Mouse (Mus musculus): ENCODE measurements around the gene Slc8a1.

The Slc8a1 gene

DNA sequence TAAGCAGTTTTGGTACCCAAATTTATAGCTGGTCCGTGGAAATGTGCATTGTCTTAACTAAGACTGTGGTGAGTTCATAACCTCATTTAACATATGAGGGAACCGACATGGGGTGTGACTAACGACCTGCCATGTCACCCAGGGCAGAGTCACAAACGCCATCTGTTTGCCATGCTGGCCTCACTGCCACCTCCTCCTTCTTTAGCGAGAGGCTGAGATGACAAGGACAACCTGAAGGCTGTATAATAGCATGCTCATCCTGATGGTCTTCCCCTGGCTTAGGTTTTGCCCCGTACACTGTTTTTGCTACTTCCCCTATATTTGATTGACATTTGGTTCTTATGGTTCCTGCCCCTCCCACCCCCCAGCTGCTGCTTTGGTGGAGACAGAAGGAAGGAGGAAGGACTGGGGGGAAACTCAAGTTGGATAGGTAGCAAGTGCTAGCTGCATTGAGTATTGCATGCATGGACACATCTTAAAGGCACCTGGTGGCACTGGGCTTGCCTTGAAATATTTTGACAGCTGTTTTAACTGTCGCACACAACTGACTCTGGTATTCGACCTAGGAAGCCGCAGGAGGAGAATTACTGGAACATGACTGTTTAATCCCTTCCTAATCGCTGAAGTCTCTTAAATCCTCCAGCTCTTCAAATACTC is 313.8 kb downstream of the Slc8a1 start:
- no peak for DNase-seq (ENCODE audit: low spot score in 2 of 2)

DNA sequence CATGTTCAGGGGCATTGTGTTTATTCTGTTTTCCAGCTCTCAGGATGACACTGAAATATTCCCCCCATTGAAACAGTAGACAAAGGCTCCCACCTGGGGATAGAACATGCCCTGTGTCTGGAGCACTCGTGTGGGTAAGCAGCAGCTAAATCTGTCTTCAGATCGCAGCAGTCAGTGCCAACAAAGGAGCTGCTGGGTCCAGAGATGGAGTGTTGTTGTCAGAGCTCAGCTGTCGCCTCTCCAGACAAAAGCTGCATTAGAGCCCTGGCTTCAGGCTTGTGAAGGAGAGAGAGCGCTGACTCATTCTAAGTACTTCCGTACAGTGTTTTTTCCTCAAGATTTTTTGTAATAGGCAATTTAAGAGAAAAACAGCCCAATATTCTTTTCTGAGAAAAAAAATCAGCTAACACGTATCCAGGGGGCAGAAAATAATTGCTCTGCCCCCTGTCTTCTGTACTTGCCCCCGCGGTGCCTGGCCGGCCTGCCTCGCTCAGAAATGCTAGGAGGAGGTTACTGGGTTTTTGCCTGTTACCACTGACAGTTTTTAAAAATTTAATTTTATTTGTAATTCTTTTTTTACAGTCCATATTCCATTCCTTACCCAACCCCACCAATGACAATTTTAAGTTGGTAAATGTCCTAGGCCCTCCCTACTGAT is 318.2 kb downstream of the Slc8a1 start:
- DNase-seq (ENCODE audit: low spot score in 2 of 2), result no peak

DNA sequence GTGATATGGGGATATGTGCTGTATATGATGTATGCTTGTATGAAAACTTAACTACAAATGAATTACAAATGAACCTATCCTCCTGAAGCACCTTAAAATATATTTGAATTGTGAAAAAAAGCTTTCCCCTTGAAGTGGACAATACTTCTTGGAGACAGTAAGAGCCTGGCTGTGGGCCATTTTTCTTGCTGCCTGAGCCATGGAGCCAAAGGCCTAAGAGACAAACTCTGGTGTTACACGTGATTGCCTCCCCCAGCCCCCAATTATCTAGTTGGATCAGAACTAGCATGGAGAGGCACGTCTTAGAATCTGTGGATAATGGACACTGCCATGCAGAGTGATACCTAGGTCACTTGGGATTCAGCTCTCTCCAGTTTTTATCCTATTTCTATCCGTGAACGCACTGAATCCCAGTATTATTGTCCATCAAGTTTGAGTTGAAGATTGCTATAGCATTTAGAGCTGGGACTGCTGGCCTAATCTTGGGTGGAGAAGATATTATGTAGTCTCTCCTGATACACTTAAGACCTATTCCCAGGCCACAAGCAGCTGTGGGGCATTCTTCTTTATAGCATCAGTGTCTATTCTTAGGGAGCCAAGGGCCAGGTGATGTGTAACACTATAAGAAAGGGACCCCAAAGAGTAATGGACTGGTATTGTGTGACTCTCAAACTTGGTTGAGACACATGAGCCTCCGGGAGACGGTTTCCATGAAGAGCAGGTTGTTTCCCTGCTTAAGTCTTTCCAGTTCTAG is 321.6 kb downstream of the Slc8a1 start:
- DNase-seq (ENCODE audit: low spot score in 2 of 2), result no peak

GRCm38 (mm10) chr17:81412736-81413135 is 325.4 kb downstream of the Slc8a1 start:
- DNase-seq (ENCODE audit: low spot score in 2 of 2), result no peak

- no peak for DNase-seq (ENCODE audit: low spot score in 2 of 2)
These were observed 334.0 kb downstream of the Slc8a1 start for GRCm38 (mm10) chr17:81404225-81404624.

GRCm38 (mm10) chr17:81403121-81403520 is 335.1 kb downstream of the Slc8a1 start:
- DNase-seq (ENCODE audit: low spot score in 2 of 2), result no peak

- no peak for DNase-seq (ENCODE audit: low spot score in 2 of 2)
These were observed 335.5 kb downstream of the Slc8a1 start for GRCm38 (mm10) chr17:81402636-81403035.

GRCm38 (mm10) chr17:81400377-81400776 is 337.8 kb downstream of the Slc8a1 start:
- no peak for DNase-seq (ENCODE audit: low spot score in 2 of 2)

- DNase-seq (ENCODE audit: low spot score in 2 of 2), result no peak
These were observed 340.7 kb downstream of the Slc8a1 start for GRCm38 (mm10) chr17:81397434-81397833.

DNA sequence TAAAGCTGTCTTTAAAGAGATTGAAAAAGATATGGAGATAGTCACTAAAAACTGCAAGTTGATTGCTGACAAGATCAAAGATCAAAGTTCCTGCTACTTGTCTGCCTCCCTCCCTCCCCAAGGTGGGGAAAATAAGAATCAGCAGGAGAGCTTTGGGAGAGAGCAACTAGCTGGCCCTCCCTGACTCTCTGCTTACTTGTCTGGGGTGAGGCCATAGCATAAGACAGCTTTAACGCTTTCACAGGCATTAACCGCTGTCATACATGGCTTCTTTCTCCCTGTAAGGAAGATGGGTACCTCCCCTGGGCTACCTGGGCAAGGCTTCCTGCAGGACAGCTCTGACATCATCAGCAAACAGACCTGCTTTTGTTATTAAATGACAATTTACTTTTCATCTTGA is 344.1 kb downstream of the Slc8a1 start:
- no peak for DNase-seq (ENCODE audit: low spot score in 2 of 2)

DNA sequence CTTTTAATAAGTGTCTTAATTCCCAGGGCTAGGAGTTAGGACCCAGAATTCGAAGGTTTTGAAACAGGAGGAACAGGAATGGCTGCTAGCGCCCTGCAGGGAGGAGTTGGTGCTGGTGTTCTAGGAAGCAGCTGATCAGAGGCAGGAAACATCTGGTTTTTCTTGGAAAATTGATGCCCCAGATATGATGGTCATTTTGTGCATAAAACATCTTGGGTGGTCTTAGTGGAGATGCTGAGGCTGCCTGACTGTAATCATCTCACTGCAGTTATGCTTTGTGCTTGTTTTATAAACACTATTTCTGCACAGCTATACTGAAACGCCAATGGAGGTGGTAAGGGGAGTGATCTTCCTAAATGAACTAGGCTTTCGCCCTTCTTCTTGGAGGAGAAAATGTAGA is 345.1 kb downstream of the Slc8a1 start:
- DNase-seq (ENCODE audit: low spot score in 2 of 2), result no peak

GRCm38 (mm10) chr17:81391478-81391877 is 346.7 kb downstream of the Slc8a1 start:
- no peak for DNase-seq (ENCODE audit: low spot score in 2 of 2)

DNA sequence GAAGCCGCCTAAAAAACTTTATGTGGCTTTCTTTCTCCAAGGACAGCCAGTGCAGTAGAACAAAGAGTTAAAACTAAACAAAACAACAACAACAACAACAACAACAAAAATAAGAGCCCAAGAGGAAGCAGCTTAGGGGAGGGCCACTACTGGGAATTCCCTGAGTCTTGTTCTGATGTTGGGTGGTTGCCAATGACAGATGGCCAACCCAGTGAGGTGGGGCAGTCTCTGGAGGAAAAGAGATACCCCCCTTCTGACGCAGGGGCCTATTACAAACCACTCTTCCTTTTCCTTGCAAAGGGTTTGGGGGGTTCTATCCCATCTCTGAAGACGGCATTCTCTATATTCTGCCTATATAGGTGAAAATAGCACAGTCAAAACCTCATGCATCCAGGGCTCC is 347.4 kb downstream of the Slc8a1 start:
- DNase-seq (ENCODE audit: low spot score in 2 of 2), result no peak

DNA sequence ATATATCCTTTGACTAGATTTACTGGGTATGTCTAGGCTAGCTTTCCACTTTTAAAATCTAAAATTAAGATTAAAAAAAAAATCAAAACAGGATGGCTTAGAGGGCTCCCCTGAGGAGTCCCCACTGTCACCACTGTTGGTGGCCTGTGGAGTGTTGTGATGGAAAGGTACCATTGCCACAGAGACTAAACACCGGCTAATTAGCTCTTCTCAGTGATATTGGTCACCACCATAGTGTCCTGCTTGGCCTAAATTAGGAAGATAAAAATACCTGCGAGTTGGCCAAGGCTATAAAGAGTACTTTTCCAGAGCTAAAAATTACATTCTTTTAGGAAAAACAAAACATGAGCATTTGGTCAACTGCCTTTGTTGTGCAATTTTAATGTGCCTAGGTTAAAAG is 352.1 kb downstream of the Slc8a1 start:
- no peak for DNase-seq (ENCODE audit: low spot score in 2 of 2)

- DNase-seq (ENCODE audit: low spot score in 2 of 2), result no peak
These were observed 352.7 kb downstream of the Slc8a1 start for GRCm38 (mm10) chr17:81385476-81385875.

GRCm38 (mm10) chr17:81383461-81383860 is 354.7 kb downstream of the Slc8a1 start:
- no peak for DNase-seq (ENCODE audit: low spot score in 2 of 2)

GRCm38 (mm10) chr17:81378436-81378835 is 359.7 kb downstream of the Slc8a1 start:
- no peak for DNase-seq (ENCODE audit: low spot score in 2 of 2)

DNA sequence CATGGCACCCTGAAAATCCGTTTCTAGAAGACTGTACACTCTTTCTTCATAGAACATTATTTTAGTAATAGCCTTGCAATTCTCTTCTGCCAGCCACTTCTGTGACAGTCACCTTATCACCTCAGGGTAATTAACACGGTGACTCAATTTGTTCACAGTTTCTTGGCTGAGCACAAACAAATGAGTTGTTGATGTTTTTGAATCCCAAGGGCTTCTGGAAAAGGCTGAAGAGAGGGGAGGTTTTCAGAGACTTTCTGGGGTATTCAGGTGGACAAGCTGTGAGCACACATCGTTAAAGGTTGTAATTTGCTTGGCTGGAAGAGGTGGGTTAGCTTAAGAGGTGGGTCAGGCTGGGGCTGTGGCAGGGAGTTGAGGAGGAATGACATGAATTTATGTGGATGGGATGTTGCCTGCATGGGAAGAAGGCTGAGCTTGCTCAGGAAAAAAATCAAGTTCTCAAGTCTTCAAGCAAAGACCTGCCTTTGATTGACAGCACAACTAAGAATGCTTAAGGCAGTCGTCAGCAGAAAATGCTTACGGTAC is 360.3 kb downstream of the Slc8a1 start:
- no peak for DNase-seq (ENCODE audit: low spot score in 2 of 2)

DNA sequence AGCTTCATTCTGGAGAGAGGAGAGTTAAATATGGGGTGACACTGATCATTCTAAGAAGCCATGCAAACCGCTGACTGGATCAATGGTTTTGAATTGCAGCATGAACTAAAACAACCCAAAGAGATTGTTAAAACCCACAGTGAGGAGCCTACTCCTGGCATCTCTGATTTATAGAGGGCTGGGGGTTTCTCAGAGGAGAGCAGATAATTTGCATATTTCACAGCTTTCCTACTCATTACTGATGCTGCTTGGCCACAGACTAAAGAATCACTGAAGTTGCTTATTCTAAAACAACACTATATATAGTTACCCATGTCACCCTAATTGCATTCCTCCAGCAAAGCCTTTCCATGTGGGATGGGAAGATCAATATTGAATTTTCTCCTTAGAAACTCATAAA is 361.0 kb downstream of the Slc8a1 start:
- DNase-seq (ENCODE audit: low spot score in 2 of 2), result no peak

DNA sequence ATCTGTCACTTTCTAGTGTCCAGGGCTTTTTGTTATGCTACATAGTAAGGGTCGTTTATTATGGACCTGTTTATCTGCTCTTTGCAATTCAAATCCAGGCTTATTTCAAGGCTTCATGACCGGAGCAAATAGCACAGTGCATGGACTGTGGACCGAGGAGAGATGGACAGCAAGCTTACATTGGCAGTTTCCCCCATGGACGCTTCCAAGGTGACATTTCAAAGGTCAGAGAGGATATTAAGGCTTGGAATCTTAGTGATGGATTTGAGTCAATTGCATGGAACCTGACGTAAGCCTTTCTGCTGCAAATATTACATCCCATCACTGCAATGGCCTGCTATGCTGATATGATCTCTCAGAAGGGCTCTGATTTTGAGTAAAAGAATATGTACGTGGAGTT is 362.3 kb downstream of the Slc8a1 start:
- no peak for DNase-seq (ENCODE audit: low spot score in 2 of 2)

DNA sequence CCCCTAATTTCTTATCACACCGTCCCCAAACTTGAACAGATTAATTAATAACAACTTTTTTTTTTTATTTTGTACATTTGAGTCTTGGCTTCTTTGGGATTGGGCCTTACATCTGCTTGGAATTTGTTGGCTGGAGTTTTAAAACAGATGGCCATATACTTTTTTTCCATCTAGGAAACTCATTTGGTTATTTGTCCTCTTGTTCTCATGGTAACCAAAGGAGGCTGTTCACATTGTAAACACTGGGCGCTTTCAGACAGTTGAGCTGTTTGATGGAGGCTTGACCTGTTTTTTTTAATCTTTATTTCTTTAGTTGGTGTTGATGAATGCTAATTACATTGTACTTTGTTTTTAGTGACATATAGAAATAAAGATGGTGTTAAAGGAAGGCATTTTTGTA is 369.1 kb downstream of the Slc8a1 start:
- no peak for DNase-seq (ENCODE audit: low spot score in 2 of 2)

GRCm38 (mm10) chr17:81368503-81368902 is 369.7 kb downstream of the Slc8a1 start:
- no peak for DNase-seq (ENCODE audit: low spot score in 2 of 2)

DNA sequence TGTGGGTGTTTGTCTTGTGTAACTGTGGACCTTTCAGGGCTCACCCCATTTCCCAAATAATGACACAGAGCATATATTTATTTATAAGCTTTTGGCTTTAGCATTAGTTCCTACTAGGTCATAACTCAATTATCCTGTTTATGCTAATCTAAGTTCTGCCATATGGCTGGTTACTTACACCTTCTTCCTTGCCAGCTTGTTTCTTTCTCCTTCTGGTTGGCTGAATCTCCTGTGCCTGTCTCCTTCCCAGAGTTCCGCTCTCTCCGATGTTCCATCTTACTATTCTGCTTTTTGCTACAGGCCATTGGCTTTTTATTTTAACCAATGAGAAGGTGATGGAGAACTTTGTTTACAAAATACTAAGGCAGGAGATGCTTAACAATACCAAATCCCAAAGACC is 374.8 kb downstream of the Slc8a1 start:
- DNase-seq (ENCODE audit: low spot score in 2 of 2), result no peak
